Mouse (Mus musculus): ENCODE measurements at regions not wholly inside any gene's neighbourhood (a gene's known extent, or its start where the extent isn't known, plus 50 kb on each side); places are given as distances from the start of the nearest gene placed in this dataset.

- intact Hi-C loops (cut with DNase I; ENCODE audit: low total_unique reads) = no loop called here
- DNase-seq = no peak
These were observed 87.9 kb upstream of the Gpc6 start for GRCm38 (mm10) chr14:116837235-116837634.

GRCm38 (mm10) chr14:116869437-116869836 lies 55.7 kb upstream of the Gpc6 start:
- no peak for DNase-seq
- intact Hi-C loops (cut with DNase I; ENCODE audit: low total_unique reads) = no loop called here

DNA sequence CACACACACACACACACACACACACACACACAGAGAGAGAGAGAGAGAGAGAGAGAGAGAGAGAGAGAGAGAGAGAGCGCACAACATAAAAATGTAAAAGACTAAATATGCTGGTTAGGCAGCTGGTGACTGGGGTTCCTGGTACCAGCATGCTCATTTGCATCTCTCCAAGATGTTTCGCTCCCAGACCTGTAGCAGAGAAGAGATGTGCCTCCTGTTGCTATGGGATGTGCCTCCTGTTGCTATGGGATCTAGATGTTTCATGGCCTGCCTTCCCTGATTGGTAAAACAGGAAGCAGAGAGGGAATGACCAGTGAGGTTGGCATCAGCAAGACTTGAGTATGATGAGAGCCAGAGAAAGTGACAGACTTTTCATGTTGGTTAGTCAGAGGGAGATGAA lies 55.1 kb upstream of the Gpc6 start:
- intact Hi-C loops (cut with DNase I; ENCODE audit: low total_unique reads) = no loop called here
- no peak for DNase-seq

All from gastrocnemius, postnatal 14 days (tissue).